Mouse (Mus musculus) 416B (cell line): ENCODE data around the gene Macrod2.

Experiments used
- DNase-seq: peaks from one replicate; pipeline ENCODE4 v3.0.0; 2011; ENCODE audit warnings: low read depth

Gene Macrod2

GRCm38 (mm10) chr2:142349805-142350204 lies 1954.7 kb downstream of the Macrod2 start:
- DNase-seq, result no peak

- no peak for DNase-seq
Measured at GRCm38 (mm10) chr2:142362888-142363287, 1967.8 kb downstream of the Macrod2 start.

- no peak for DNase-seq
Measured at GRCm38 (mm10) chr2:142373978-142374377, 1978.9 kb downstream of the Macrod2 start.

- DNase-seq, result no peak
Measured at GRCm38 (mm10) chr2:142380563-142380962, 1985.5 kb downstream of the Macrod2 start.

- DNase-seq, result no peak
Measured at GRCm38 (mm10) chr2:142381081-142381579, 1986.0 kb downstream of the Macrod2 start.

GRCm38 (mm10) chr2:142393546-142393945 lies 1998.4 kb downstream of the Macrod2 start:
- DNase-seq, result peak; percentile 2

GRCm38 (mm10) chr2:142399490-142399889 lies 2004.4 kb downstream of the Macrod2 start:
- DNase-seq, result no peak

GRCm38 (mm10) chr2:142400781-142401180 lies 2005.7 kb downstream of the Macrod2 start:
- DNase-seq, result no peak

GRCm38 (mm10) chr2:142401359-142401758 lies 2006.2 kb downstream of the Macrod2 start:
- no peak for DNase-seq

- no peak for DNase-seq
Measured at GRCm38 (mm10) chr2:142403394-142403793, 2008.3 kb downstream of the Macrod2 start.

GRCm38 (mm10) chr2:142404321-142404720 lies 2009.2 kb downstream of the Macrod2 start:
- no peak for DNase-seq

- DNase-seq, result no peak
Measured at GRCm38 (mm10) chr2:142407341-142407740, 2012.2 kb downstream of the Macrod2 start.

- no peak for DNase-seq
Measured at GRCm38 (mm10) chr2:142410124-142410523, 2015.0 kb downstream of the Macrod2 start.

GRCm38 (mm10) chr2:142433126-142433525 lies 2038.0 kb downstream of the Macrod2 start:
- DNase-seq, result no peak

- DNase-seq, result no peak
Measured at GRCm38 (mm10) chr2:142434731-142435130, 2039.6 kb downstream of the Macrod2 start.

- DNase-seq, result no peak
Measured at GRCm38 (mm10) chr2:142437606-142438461, 2042.7 kb downstream of the Macrod2 start.
